Mouse (Mus musculus) limb, embryonic 11.5 days (tissue): ENCODE results near the gene Ptdss2. TPM values are rescaled to one million over a fixed set of nuclear protein-coding genes. Genes with fewer than 3 reads are reported as not detected.

ENCODE experiments used
- ATAC-seq: fragments of 200-750 bp; cut with Nextera tagmentation; 2 replicates; pipeline ENCODE4 v1.8.0; 2017; ENCODE audit warnings: low read depth; ENCODE audit not compliant: insufficient number of reproducible peaks, low FRiP score, low TSS enrichment
- DNase-seq: peaks from one replicate; pipeline ENCODE4 v3.0.0-alpha.2; 2015; ENCODE audit warnings: low spot score
- H3K27ac ChIP-seq: fragments of 300-500 bp; sonication (generic); replicated peaks from 2 replicates; pipeline ENCODE4 v1.5.1; 2014; ENCODE audit warnings: low read depth, mild to moderate bottlenecking, low read length
- H3K27me3 ChIP-seq: fragments of 300-500 bp; sonication (generic); 2 replicates; pipeline ENCODE4 v1.6.1; 2014; ENCODE audit warnings: mild to moderate bottlenecking, low read length, mixed read lengths; ENCODE audit not compliant: control insufficient read depth, insufficient read depth
- H3K36me3 ChIP-seq: fragments of 300-500 bp; sonication (generic); 2 replicates; pipeline ENCODE4 v1.6.1; 2014; ENCODE audit warnings: mild to moderate bottlenecking, low read length, moderate library complexity, mixed read lengths; ENCODE audit not compliant: control insufficient read depth, insufficient read depth
- H3K4me1 ChIP-seq: fragments of 300-500 bp; sonication (generic); 2 replicates; pipeline ENCODE4 v1.6.1; 2014; ENCODE audit warnings: low read length, mixed read lengths; ENCODE audit not compliant: control insufficient read depth, insufficient read depth
- H3K4me2 ChIP-seq: fragments of 300-500 bp; sonication (generic); 2 replicates; pipeline ENCODE4 v1.6.1; 2014; ENCODE audit warnings: low read depth, mild to moderate bottlenecking, moderate library complexity; ENCODE audit not compliant: severe bottlenecking
- H3K4me3 ChIP-seq: fragments of 300-500 bp; sonication (generic); 2 replicates; pipeline ENCODE4 v1.5.1; 2014; ENCODE audit warnings: low read depth, low read length
- H3K9ac ChIP-seq: fragments of 300-500 bp; sonication (generic); 2 replicates; pipeline ENCODE4 v1.6.1; 2014; ENCODE audit warnings: mild to moderate bottlenecking, low read length
- H3K9me3 ChIP-seq: fragments of 300-500 bp; sonication (generic); 2 replicates; pipeline ENCODE4 v1.6.1; 2016; ENCODE audit warnings: low read length; ENCODE audit not compliant: control insufficient read depth
- WGBS: fragments of 180-500 bp; shearing (Covaris S2); extraction: QIAGEN DNeasy Blood & Tissue Kit; methylation state at CpG from one replicate; pipeline ENCODE4 v1.1.7; 2014; 5-methylcytosine and 5-hydroxymethylcytosine counted together
- polyA plus RNA-seq: library from polyadenylated mRNA; unstranded; fragments of >200 nt; fragmentation: Nextera tagmentation; extraction: Ambion mirVana; gene quantifications from 2 replicates; pipeline ENCODE4 v1.2.1, GENCODE M21; 2014

Ptdss2 gene
- polyA plus RNA-seq = 70.0 and 70.6 TPM in 2 replicates

DNA sequence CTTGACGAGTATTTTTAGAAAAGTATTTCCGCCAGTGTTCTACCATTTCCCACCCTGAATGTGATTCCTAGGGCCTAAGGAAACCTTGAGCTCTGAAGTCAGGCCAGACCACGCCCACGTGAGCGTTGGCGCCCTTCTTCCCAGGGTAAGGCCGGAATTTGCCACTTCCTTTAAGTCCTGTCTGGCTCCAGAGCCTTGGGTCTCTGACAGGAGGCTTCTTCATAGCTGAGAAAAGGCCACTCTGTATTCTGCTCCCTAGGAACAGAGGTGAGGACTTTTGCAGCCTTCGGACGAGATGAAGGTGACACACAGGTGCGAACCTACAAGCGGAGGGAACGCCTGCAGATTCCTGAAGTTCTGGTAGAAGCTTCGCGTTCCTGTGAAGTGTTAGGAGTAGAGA lies at the start of gene Ptdss2:
Ptdss2 (plus strand) TSS at position 138 of the 400 bp plus-strand sequence.
- Histone ChIP-seq H3K9me3 (no peaks in the 10 kb centered on the region), H3K36me3 (no peaks in the 10 kb centered on the region), H3K4me1 (no peaks in the 10 kb centered on the region), H3K4me2 (peak within 1 kb of the TSS; percentile 72), H3K27me3 (peaks cover 3% of the 10 kb centered on the region), H3K27ac (peak within 1 kb of the TSS; percentile 79; the same call in 1 of the 2 replicates), H3K9ac (peak within 1 kb of the TSS; percentile 68), H3K4me3 (peak within 1 kb of the TSS; percentile 52)
- DNase-seq (peak; percentile 24), ATAC-seq (no peak)
- 38% methylated on average over 14 of the region's 14 CpGs for WGBS

DNA sequence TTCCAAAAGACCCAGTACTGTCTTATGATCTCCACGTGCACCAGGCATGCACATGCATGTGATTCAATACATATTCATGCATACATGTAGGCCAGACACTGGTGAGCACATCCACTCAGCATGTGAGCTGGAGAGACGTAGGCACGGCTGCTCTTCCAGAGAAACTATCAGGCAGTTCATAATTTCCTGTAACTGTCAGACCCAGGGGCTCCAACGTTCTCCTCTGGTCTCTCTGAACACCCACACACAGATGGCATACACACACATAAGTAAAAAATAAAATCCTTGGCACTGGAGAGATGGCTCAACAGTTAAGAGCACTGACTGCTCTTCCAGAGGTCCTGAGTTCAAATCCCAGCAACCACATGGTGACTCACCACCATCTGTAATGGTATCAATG lies 48.4 kb upstream of the Ptdss2 start:
- no peak overlapping the region for H3K4me3 ChIP-seq
- ATAC-seq (no peak), DNase-seq (no peak)
- WGBS = 87% methylated on average over 4 of the region's 4 CpGs
- no peak overlapping the region for H3K9ac ChIP-seq
- H3K36me3 ChIP-seq = no peaks in the 10 kb centered on the region
- 0 out of 2 replicates have a peak, but pooled peaks cover 6% of the 10 kb centered on the region for H3K4me1 ChIP-seq
- H3K27ac ChIP-seq = no peak overlapping the region
- H3K9me3 ChIP-seq = no peaks in the 10 kb centered on the region
- peaks cover 18% of the 10 kb centered on the region for H3K27me3 ChIP-seq
- H3K4me2 ChIP-seq = no peak overlapping the region

DNA sequence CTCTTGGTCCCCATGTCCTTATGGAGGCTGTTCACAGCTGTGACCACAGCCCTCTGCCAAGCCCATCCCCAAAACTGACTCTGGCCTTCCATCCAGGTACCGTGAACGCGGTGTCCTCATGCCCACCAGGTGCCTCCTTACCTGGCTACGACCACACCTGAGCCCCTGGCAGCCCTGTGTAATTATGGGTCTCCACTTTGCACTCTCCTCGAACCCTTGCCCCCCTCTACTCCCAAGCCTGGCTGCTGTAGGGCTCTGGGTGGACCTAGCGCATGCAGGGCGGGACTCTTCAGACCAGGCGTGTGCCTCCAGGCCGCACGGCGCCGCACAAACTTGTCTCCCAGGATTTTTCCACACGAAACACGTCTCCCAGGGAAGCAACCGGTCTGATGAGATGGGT lies 44.3 kb upstream of the Ptdss2 start, which contains the start of gene Pkp3:
Pkp3 (plus strand) TSS at position 378 of the 400 bp plus-strand sequence.
- Histone ChIP-seq H3K9ac (no peak within 1 kb of the TSS), H3K36me3 (no peaks in the 10 kb centered on the region), H3K9me3 (no peaks in the 10 kb centered on the region), H3K4me1 (no peaks in the 10 kb centered on the region), H3K4me3 (no peak within 1 kb of the TSS), H3K4me2 (no peak within 1 kb of the TSS), H3K27ac (no peak within 1 kb of the TSS), H3K27me3 (peaks cover 9% of the 10 kb centered on the region; the same call in 1 of the 2 replicates)
- no peak for DNase-seq
- WGBS = 91% methylated on average over 15 of the region's 15 CpGs
- no peak for ATAC-seq

DNA sequence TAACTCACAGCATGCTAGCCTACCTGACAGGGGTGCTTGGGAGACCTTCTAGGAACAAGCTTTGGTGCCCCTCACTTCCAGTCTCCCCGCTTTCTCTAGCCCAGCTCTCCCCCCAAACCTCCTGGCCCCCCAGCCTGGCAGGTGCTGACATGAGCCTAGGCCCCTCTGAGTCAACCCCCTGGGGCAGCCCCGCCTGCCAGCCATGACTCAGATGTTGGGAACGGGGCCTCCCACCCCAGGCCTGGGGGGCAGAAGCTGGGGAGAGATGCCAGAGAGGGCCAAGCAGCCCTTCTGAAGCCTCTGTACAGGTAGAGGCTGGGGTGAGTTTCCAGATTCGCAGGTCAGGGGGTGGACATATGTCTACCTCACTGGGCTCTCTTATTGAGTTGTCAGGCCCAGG lies 43.3 kb upstream of the Ptdss2 start:
- H3K9me3 ChIP-seq = no peaks in the 10 kb centered on the region
- H3K4me3 ChIP-seq = no peak overlapping the region
- peaks cover 9% of the 10 kb centered on the region; the same call in 1 of the 2 replicates for H3K27me3 ChIP-seq
- H3K4me2 ChIP-seq = no peak overlapping the region
- H3K4me1 ChIP-seq = no peaks in the 10 kb centered on the region
- 86% methylated on average over 4 of the region's 4 CpGs for WGBS
- ATAC-seq (no peak), DNase-seq (no peak)
- no peaks in the 10 kb centered on the region for H3K36me3 ChIP-seq
- no peak overlapping the region for H3K27ac ChIP-seq
- no peak overlapping the region for H3K9ac ChIP-seq

DNA sequence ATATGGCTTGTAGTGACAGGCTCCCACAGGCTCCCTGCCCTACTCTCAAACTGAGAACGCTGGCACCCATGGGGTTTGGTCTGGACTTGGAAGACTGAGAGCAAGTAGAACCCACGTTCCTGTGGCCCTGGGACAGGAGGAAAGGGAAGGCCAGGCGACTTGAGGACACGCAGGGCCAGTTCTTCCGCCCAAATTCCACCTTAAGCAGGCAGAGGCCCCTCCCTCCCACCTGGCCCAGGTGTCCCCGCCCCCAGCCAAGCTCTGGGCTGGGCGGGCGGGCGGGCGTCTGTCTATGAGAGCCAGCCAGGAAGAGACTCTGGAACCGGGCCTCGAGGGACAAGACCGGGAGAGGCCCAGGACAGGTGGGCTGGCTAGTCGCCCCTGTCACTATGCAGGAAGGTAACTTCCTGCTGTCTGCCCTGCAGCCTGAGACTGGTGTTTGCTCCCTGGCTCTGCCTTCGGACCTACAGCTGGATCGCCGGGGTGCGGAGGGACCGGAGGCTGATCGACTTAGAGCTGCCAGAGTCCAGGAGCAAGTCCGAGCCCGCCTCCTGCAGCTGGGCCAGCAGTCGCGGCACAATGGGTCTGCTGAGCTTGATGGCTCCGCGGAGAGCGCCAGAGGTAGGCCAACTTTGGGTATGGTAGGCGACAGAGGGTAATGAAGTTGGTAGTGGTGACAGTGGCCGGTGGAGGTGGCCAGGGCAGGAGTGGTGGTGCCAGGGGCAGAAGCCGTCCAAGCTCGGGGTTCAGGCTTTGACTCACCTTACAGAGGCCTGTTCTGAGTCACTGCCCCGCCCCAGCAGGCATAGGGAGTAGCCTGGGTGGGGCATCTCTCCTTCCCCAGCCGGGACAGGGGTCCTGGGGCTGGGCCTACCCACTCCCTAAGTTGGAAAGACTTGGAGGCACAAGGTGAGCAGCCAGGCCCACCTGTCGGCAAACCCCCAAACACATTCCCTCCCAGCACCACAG lies 42.4 kb upstream of the Ptdss2 start:
- H3K4me1 ChIP-seq = no peaks in the 10 kb centered on the region
- no peak overlapping the region for H3K27ac ChIP-seq
- H3K36me3 ChIP-seq = no peaks in the 10 kb centered on the region
- peaks cover 9% of the 10 kb centered on the region; the same call in 1 of the 2 replicates for H3K27me3 ChIP-seq
- ATAC-seq (no peak), DNase-seq (no peak)
- no peaks in the 10 kb centered on the region for H3K9me3 ChIP-seq
- H3K4me3 ChIP-seq = no peak overlapping the region; the same call in 1 of the 2 replicates
- no peak overlapping the region for H3K9ac ChIP-seq
- WGBS = 23% methylated on average over 31 of the region's 34 CpGs
- H3K4me2 ChIP-seq = no peak overlapping the region

DNA sequence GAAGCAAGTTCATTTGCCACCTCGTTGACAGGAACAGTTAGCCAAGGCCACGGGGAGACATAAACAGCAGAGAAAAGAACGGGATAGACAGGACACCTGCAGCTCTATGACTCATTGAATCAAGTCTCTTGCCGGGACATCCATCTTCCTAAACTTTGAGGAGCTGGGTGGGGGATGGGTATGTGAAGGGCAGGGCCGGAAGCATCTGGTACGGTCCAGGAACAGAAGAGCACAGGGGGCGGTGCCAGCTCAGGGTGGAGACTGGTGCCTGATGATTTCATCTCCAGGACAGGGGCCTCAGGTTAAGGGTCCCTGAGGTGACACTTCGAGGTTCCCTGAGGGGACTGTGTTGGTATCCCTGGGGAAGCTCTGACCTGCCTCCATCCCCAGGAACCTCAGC lies 34.3 kb upstream of the Ptdss2 start:
- no peaks in the 10 kb centered on the region for H3K9me3 ChIP-seq
- no peak for ATAC-seq
- no peaks in the 10 kb centered on the region; the same call in 1 of the 2 replicates for H3K36me3 ChIP-seq
- H3K4me1 ChIP-seq = peaks cover 5% of the 10 kb centered on the region; the same call in 1 of the 2 replicates
- peaks cover 30% of the 10 kb centered on the region for H3K27me3 ChIP-seq
- H3K4me3 ChIP-seq = no peak overlapping the region
- WGBS = 35% methylated on average over 8 of the region's 8 CpGs
- DNase-seq = no peak
- peak overlapping the region; percentile 26; the same call in 1 of the 2 replicates for H3K4me2 ChIP-seq
- H3K9ac ChIP-seq = no peak overlapping the region
- no peak overlapping the region for H3K27ac ChIP-seq

DNA sequence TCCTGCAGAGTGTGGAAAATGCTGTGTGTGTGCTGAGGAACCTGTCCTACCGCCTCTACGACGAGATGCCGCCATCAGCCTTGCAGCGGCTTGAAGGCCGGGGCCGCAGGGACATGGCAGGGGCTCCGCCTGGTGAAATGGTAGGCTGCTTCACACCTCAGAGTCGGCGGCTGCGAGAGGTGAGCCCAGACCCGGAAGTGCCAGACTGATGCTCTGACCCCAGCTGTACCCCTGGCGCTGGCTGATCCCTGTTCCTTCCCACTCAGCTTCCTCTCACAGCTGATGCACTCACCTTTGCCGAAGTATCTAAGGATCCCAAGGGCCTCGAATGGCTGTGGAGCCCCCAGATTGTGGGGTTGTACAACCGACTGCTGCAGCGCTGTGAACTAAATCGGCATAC lies 33.7 kb upstream of the Ptdss2 start:
- DNase-seq (peak; percentile 33), ATAC-seq (no peak)
- H3K4me3 ChIP-seq = no peak overlapping the region
- H3K4me1 ChIP-seq = peaks cover 5% of the 10 kb centered on the region; the same call in 1 of the 2 replicates
- peaks cover 30% of the 10 kb centered on the region for H3K27me3 ChIP-seq
- H3K36me3 ChIP-seq = no peaks in the 10 kb centered on the region; the same call in 1 of the 2 replicates
- H3K9me3 ChIP-seq = no peaks in the 10 kb centered on the region
- WGBS = 12% methylated on average over 18 of the region's 18 CpGs
- H3K27ac ChIP-seq = no peak overlapping the region
- no peak overlapping the region for H3K9ac ChIP-seq
- peak overlapping the region; percentile 26 for H3K4me2 ChIP-seq

DNA sequence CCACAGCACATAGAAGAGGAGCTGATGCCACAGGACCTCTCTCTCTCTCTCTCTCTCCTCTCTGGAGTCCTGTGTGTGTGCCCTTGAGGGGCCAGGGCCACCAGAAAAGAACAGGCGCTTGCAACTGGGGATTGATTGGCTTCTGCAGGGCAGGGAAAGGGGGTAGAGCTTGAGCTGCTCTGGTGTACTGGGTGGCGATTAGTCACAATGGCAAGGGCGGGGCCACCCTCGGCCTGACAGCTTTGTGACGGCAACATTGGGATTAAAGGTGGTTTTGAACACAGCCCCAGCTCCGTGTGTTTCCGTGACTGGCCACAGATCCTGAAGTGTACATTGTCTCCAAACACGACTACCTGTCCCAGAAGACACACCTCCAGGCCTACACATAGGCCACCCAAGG lies 32.0 kb upstream of the Ptdss2 start:
- ATAC-seq = no peak
- 71% methylated on average over 8 of the region's 8 CpGs for WGBS
- H3K36me3 ChIP-seq = no peaks in the 10 kb centered on the region; the same call in 1 of the 2 replicates
- no peaks in the 10 kb centered on the region for H3K9me3 ChIP-seq
- H3K4me3 ChIP-seq = no peak overlapping the region
- no peak overlapping the region for H3K4me2 ChIP-seq
- peaks cover 5% of the 10 kb centered on the region; the same call in 1 of the 2 replicates for H3K4me1 ChIP-seq
- H3K9ac ChIP-seq = no peak overlapping the region
- DNase-seq = no peak
- H3K27me3 ChIP-seq = peaks cover 30% of the 10 kb centered on the region
- no peak overlapping the region for H3K27ac ChIP-seq
